Mouse (Mus musculus) retina, adult 2 months (tissue): ENCODE measurements at regions not wholly inside any gene's neighbourhood (a gene's known extent, or its start where the extent isn't known, plus 50 kb on each side); places are given as distances from the start of the nearest gene placed in this dataset.

Experiments
- DNase-seq: peaks from one replicate; pipeline ENCODE4 v3.0.0-alpha.2; 2012; ENCODE audit warnings: low read depth, low spot score

DNA sequence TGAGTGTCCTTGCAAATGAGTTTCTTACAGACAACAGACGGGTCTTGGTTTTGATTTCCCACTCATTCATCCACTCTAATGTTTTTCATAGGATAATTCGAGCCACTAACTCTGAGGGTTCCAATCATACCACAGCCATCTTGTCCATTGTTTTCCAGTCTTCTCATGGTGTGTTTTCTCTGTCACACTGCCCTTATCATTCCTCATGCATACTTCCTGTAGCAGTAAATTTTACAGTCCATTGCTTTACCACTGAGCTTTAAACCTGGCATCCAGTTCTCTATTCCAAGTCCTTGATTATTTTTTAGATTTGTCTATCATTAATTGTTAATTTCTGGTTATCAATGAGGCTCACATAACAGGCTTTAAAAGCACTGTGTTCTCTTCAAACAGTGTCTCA, 290.0 kb upstream of the Nrsn1 start:
- no peak for DNase-seq

DNA sequence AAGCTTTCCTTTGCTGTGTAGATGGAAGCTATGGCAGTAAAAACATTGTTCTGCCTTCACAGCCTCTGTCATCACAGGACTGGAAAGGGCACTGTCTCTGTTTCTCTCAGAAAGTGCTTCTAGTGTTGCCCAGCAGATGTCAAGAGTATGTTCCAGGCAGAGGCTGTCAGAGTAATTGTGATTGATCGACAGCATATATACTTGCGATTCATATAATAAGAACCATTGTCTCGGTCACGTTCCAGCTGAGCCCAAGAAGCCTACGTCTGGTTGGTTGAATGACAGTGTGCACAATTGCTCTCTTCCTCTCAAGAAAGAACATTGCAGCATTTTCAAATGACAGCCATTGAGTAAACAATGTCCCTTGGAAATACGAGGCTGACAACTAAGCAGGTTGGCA, 284.7 kb upstream of the Nrsn1 start:
- no peak for DNase-seq

GRCm38 (mm10) chr13:25548551-25548950, 278.2 kb upstream of the Nrsn1 start:
- DNase-seq, result no peak

- DNase-seq, result no peak
Measured at GRCm38 (mm10) chr13:25547150-25548145, 277.1 kb upstream of the Nrsn1 start.

DNA sequence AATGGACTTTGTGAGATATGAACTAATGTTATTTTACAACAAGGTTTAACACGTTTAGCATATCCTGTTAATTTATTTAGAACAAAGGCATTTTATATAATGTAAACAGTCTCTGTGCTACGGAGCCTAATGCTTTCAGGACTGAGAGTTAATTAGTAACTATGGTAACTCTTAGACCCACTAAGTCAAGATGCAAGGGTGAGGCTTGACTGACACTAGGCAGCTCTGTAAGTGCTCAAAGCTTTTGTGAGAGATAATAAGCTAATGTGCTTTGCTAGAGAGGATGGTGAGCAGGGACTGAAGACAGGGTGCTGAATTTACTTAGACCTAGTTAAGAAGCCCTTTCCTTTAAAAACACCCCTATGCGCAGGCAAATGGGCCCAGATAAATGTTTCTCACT, 253.8 kb upstream of the Nrsn1 start:
- no peak for DNase-seq

DNA sequence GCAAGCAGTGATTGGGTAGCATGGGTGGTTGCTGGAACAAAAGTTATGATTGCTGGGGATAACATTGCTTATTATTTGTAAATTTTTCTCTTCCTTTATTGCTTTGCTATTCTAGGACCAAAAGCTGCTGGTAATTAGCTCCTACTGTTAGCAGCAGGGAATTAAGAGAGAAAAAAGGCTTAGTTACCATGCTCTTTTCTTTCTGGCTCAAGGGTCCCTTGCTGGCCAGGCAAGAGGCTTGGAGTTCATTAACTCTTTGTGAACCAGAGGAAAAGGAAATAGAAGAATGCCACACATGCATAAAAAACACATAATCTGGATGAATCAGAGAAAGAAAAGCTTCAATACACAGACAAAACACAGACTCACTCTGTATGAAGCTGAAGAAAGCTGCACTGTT, 237.1 kb upstream of the Nrsn1 start:
- DNase-seq, result no peak

DNA sequence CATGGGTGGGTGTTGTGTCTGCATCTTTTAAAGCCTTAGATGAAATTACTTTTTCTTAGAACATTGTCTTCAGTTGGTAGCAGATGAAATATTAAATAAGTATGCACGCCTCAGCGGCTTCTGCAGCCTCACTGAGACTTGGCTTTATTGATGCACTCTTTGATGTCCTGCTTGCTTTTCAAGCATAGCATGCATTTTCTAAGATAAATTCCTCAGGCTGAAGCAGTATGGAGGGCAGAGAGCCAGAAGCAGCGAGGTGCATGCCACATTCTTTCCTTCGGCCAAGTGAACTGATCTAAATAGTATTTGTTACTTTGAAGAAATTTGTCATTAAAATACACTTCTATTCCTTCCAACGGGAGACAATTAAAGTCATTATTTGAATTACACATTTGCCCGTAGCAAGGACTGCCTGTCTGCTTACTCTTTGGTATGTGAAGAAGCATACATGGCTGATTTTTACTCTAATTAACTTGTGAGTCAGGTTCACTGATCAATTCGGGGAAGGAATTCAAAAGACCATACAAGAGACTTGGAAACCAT, 224.3 kb upstream of the Nrsn1 start:
- no peak for DNase-seq

GRCm38 (mm10) chr13:25490036-25490435, 219.7 kb upstream of the Nrsn1 start:
- no peak for DNase-seq

- DNase-seq, result no peak
Measured at GRCm38 (mm10) chr13:25483309-25483708, 213.0 kb upstream of the Nrsn1 start.

GRCm38 (mm10) chr13:25451917-25452316, 181.6 kb upstream of the Nrsn1 start:
- no peak for DNase-seq

DNA sequence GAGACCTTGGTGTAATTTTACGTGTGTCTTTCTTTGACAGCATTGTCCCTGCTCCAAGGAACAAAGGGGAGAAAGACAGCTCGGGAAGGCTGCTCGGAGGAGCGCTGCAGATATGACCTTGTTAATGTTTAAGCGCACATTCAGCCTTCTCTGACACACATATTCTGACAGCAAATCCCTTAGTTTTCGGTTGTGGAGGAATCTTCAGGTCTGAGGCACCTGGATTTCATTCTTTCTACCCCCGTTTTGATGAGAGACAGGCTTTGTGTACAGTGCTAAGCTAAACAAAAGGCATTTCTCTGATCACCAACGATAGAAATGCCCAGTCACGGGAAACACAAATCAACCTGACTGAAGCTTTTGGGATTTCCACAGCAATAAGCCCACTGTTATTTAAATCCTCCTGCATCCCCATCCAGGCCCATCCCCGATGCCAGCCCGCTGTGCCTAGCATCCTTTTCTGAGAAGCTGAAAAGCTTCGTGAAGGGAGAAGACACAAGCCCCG, 181.1 kb upstream of the Nrsn1 start:
- no peak for DNase-seq

GRCm38 (mm10) chr13:25429701-25430418, 159.6 kb upstream of the Nrsn1 start:
- DNase-seq, result no peak

- DNase-seq, result no peak
Measured at GRCm38 (mm10) chr13:25403182-25403795, 133.0 kb upstream of the Nrsn1 start.

- DNase-seq, result no peak
Measured at GRCm38 (mm10) chr13:25402691-25403090, 132.4 kb upstream of the Nrsn1 start.

DNA sequence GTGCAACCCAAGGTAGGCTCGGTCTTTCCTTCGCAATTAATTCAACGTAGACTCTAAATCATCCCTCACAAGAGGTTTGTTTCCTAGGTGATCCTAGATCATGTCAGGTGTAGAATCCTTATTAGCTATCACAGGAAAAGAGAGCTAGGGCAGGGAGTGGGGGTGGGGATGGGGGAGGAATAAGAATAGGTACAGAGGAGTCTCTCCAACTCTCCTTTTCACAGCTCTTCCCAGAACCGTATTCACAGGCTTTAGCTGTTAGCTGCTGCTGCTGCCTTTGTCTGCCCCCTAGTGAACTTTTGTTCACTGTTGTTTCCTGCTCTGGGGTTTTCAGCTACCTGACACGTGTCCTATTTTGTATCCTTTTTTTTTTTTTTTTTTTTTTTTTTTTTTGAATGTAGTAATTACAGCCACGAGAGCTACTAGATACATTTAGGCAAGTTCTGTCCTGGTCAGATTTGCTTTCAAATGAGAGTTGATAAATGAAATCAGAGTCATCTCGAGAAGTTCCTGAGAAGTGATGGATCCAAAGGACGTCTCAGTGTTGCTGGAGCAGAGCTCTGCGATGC, 131.7 kb upstream of the Nrsn1 start:
- no peak for DNase-seq

DNA sequence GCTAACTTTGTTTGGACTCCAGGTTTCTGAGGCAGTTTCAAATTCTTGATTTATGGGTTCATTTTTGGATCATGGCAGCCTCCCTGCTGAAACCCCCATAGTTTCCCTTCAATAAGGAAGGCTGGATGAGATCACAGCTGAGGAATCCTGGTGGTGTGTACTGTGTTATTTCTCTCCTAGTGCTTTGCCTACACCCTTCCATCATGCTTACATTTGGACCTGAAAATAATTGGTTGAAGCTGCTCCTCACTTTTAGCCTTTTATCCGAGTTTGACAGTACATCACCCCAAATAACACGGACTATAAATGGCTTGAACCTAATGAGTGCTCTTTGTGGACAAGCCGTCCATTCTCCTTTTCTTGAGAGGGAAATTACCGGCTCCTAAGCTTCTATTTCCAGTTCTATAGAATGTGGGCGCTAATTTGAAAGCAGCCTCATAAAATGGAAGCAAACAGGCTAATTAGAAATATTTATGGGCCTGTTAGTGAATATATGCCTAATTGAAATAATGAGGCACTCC, 122.5 kb upstream of the Nrsn1 start:
- no peak for DNase-seq

GRCm38 (mm10) chr13:25362627-25362967, 92.3 kb upstream of the Nrsn1 start:
- DNase-seq, result no peak

DNA sequence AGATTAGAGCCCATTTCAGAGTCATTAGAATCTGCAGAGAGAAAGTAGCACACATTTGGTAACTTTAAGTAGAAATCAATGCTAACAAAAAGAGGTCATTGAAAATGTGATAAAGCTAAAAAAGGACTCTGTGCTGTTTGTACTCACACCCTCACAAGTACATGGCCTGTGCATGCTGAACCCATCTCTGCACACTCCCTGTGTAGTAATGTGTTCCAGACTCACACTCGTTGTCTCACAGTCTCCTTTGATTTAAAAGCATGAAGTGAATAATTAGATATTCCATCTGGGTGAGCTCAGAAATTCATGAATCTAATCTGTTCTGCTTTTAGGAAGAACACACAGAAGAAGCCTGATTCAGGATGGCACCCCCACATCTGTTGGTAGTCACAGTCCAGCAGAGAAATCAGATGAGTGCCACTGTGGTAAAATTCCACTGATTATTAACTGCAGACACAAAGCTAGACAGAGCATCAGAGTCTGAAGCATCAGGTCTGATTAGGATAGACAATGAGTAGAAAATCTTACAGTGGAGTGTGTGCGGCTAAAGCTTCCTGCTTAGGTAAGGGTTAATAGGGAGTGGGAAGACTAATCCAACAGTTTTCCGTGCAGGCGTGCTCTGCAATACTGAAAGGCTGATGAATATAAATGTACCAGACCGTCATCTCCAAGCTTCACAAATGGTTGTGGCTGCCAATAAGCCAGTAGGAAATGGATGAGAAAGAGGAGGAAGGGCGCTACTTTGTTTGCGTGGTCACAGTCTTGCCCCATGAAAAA, 91.7 kb upstream of the Nrsn1 start:
- no peak for DNase-seq

DNA sequence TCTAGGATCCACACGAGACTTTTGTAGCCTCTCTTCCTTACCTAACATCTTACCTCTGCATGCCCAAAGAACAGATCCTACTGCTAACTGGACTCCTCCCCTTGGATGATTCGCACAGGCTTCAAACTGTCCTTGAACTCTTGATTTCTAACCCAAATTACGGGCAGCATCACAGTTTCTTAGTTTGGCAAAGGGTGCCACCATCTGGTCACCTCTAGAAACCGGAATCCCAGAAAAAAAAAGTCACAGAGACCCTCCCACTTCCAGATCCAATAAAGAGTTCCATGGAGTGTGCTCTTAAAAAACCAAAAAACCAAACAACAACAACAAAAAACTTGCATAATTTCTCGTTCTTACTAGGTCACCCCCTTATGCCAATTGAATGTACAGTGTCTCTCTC, 77.3 kb upstream of the Nrsn1 start:
- no peak for DNase-seq

- DNase-seq, result no peak
Measured at GRCm38 (mm10) chr13:25343309-25343708, 73.0 kb upstream of the Nrsn1 start.

DNA sequence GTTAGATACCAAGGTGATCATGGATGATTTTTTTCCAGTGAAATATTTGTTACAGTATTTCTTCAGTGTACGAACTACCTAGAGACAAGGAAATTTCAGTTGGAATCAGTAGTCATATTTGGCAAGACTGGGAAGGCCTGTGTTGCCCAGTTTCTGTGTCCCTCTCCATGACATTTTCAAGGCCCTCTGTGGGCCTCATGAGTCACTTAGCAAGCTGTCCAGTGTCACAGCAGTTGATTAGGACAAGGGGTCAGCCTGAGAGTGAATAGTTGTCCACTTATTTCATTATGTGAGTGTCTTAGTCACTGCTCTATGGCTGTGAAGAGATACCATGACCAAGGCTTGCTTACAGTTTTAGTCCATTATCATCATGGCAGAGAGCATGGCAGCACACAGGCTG, 71.5 kb upstream of the Nrsn1 start:
- DNase-seq, result no peak
